In genomic region chr1:74748643-74749271, GRCm38 (mm10) we compare ENCODE assay signal across 8 mouse cellular contexts. TPM values are rescaled to one million over a fixed set of nuclear protein-coding genes. Genes with fewer than 3 reads are reported as not detected.
DNase-seq lines count a peak whose midpoint lies in the region; ATAC-seq lines count a peak whose summit lies in the region.

Gene Prkag3 (minus strand): TSS chr1:74749221.

- intact Hi-C loops in heart, postnatal 25 days (cut with DNase I) = no loop called here

- ATAC-seq in hindbrain, embryonic 15.5 days (ENCODE audit: low FRiP score, low read depth) = no peak
- no peak for ATAC-seq in limb, embryonic 11.5 days (ENCODE audit: insufficient number of reproducible peaks, low FRiP score, low TSS enrichment, low read depth)
- ATAC-seq in midbrain, embryonic 11.5 days (ENCODE audit: low FRiP score) = peak; percentile 54; the same call in 1 of the 2 replicates
- ATAC-seq in stomach, embryonic 15.5 days (ENCODE audit: insufficient read depth, low FRiP score, low read depth) = peak; percentile 38; the same call in 1 of the 2 replicates

- DNase-seq in heart, adult 11 months = peak; percentile 97
- DNase-seq in heart, postnatal 25 days (ENCODE audit: low spot score) = no peak
- DNase-seq in c-Kit-positive CD71-negative TER-119-negative erythroid progenitor cells, embryonic 14.5 days (ENCODE audit: low read depth) = peak; percentile 60
- DNase-seq in gastrocnemius, adult 18-20 months (ENCODE audit: low spot score) = peak; percentile 90
- DNase-seq in limb, embryonic 11.5 days (ENCODE audit: low spot score) = peak; percentile 74
- DNase-seq in midbrain, embryonic 11.5 days (ENCODE audit: low spot score, missing footprints) = peak; percentile 93

- 0 out of 2 replicates have a peak within 1 kb of the TSS, but pooled peaks have one; percentile 14 for H3K4me3 ChIP-seq in hindbrain, embryonic 15.5 days
- H3K4me3 ChIP-seq in limb, embryonic 11.5 days (ENCODE audit: low read depth, low read length) = peak within 1 kb of the TSS; percentile 12; the same call in 1 of the 2 replicates
- H3K4me3 ChIP-seq in midbrain, embryonic 11.5 days (ENCODE audit: low read depth, low read length) = no peak within 1 kb of the TSS; the same call in 1 of the 2 replicates
- peak within 1 kb of the TSS; percentile 13 for H3K4me3 ChIP-seq in stomach, embryonic 15.5 days (replicated peaks)

- H3K27me3 ChIP-seq in hindbrain, embryonic 15.5 days = 0 out of 2 replicates have a peak, but pooled peaks cover 3% of the 10 kb centered on the region
- H3K27me3 ChIP-seq in limb, embryonic 11.5 days (ENCODE audit: control insufficient read depth, insufficient read depth, low read length) = 0 out of 2 replicates have a peak, but pooled peaks cover 12% of the 10 kb centered on the region
- H3K27me3 ChIP-seq in midbrain, embryonic 11.5 days (ENCODE audit: control insufficient read depth, insufficient read depth, low read length) = peaks cover 2% of the 10 kb centered on the region; the same call in 1 of the 2 replicates
- H3K27me3 ChIP-seq in stomach, embryonic 15.5 days (replicated peaks) = peaks cover 16% of the 10 kb centered on the region; the same call in 1 of the 2 replicates

- H3K4me2 ChIP-seq in hindbrain, embryonic 15.5 days = peak within 1 kb of the TSS; percentile 42
- peak within 1 kb of the TSS; percentile 44 for H3K4me2 ChIP-seq in limb, embryonic 11.5 days (ENCODE audit: low read depth, severe bottlenecking)
- peak within 1 kb of the TSS; percentile 42 for H3K4me2 ChIP-seq in midbrain, embryonic 11.5 days
- peak within 1 kb of the TSS; percentile 49 for H3K4me2 ChIP-seq in stomach, embryonic 15.5 days

- H3K4me1 ChIP-seq in hindbrain, embryonic 15.5 days (replicated peaks) = no peaks in the 10 kb centered on the region
- no peaks in the 10 kb centered on the region for H3K4me1 ChIP-seq in limb, embryonic 11.5 days (ENCODE audit: control insufficient read depth, insufficient read depth, low read length)
- H3K4me1 ChIP-seq in midbrain, embryonic 11.5 days (ENCODE audit: control insufficient read depth, insufficient read depth, low read length) = no peaks in the 10 kb centered on the region
- peaks cover 4% of the 10 kb centered on the region; the same call in 1 of the 2 replicates for H3K4me1 ChIP-seq in stomach, embryonic 15.5 days

- H3K9me3 ChIP-seq in hindbrain, embryonic 15.5 days = no peaks in the 10 kb centered on the region
- H3K9me3 ChIP-seq in limb, embryonic 11.5 days (ENCODE audit: control insufficient read depth, low read length) = no peaks in the 10 kb centered on the region
- H3K9me3 ChIP-seq in midbrain, embryonic 11.5 days (ENCODE audit: control insufficient read depth, low read length) = no peaks in the 10 kb centered on the region
- no peaks in the 10 kb centered on the region for H3K9me3 ChIP-seq in stomach, embryonic 15.5 days

- no peak within 1 kb of the TSS for H3K9ac ChIP-seq in hindbrain, embryonic 15.5 days
- no peak within 1 kb of the TSS; the same call in 1 of the 2 replicates for H3K9ac ChIP-seq in limb, embryonic 11.5 days (ENCODE audit: low read length)
- H3K9ac ChIP-seq in midbrain, embryonic 11.5 days (ENCODE audit: low read length) = peak within 1 kb of the TSS; percentile 60; the same call in 1 of the 2 replicates
- no peak within 1 kb of the TSS for H3K9ac ChIP-seq in stomach, embryonic 15.5 days

- H3K36me3 ChIP-seq in hindbrain, embryonic 15.5 days = no peaks in the 10 kb centered on the region
- H3K36me3 ChIP-seq in limb, embryonic 11.5 days (ENCODE audit: control insufficient read depth, insufficient read depth, low read length) = no peaks in the 10 kb centered on the region
- no peaks in the 10 kb centered on the region for H3K36me3 ChIP-seq in midbrain, embryonic 11.5 days (ENCODE audit: control insufficient read depth, insufficient read depth, low read length)
- H3K36me3 ChIP-seq in stomach, embryonic 15.5 days = no peaks in the 10 kb centered on the region

- 9% methylated on average over 30 of the region's 30 CpGs for WGBS in hindbrain, embryonic 15.5 days
- 9% methylated on average over 30 of the region's 30 CpGs for WGBS in limb, embryonic 11.5 days
- 8% methylated on average over 30 of the region's 30 CpGs for WGBS in midbrain, embryonic 11.5 days
- WGBS in stomach, embryonic 15.5 days = 9% methylated on average over 30 of the region's 30 CpGs

- H3K27ac ChIP-seq in hindbrain, embryonic 15.5 days (replicated peaks) = no peak within 1 kb of the TSS
- H3K27ac ChIP-seq in limb, embryonic 11.5 days (replicated peaks; ENCODE audit: low read depth, low read length) = no peak within 1 kb of the TSS
- H3K27ac ChIP-seq in midbrain, embryonic 11.5 days (ENCODE audit: low read depth, low read length) = no peak within 1 kb of the TSS
- H3K27ac ChIP-seq in stomach, embryonic 15.5 days = no peak within 1 kb of the TSS

RNA-seq across cellular contexts. Expression of gene Prkag3, which starts in this region (rescaled TPM):
- 1 to 10 TPM in 1 of 2 experiments, under 1 TPM in 1; 0.96 to 2.7 TPM for total RNA-seq in heart, postnatal 25 days (2021)
- total RNA-seq in gastrocnemius, adult 18-20 months (2021) = 100 to 1,000 TPM in 1 of 2 experiments, 10 to 100 TPM in 1; 75.0 to 102 TPM
- not detected in 2 replicates for polyA plus RNA-seq in hindbrain, embryonic 15.5 days (2015; fragmentation: Nextera tagmentation; extraction: Ambion mirVana)
- polyA plus RNA-seq in limb, embryonic 11.5 days (2014; fragmentation: Nextera tagmentation; extraction: Ambion mirVana) = not detected in 2 replicates
- polyA plus RNA-seq in midbrain, embryonic 11.5 days (2014; fragmentation: Nextera tagmentation; extraction: Ambion mirVana) = not detected in 2 replicates
- polyA plus RNA-seq in stomach, embryonic 15.5 days (2015; fragmentation: Nextera tagmentation; extraction: Ambion mirVana) = 0.28 and 0.36 TPM in 2 replicates

Comparison
In these comparisons a context has a peak if more than half of its experiments do, and no peak if none do; other contexts are left out.
1. RNA of gene Prkag3 (total RNA-seq): 75.0 to 102 TPM in gastrocnemius, adult 18-20 months; 0.96 to 2.7 TPM in heart, postnatal 25 days; every median in the first group is over 10 times any median in the second.
2. Peak in DNase-seq, H3K4me3 ChIP-seq and H3K4me2 ChIP-seq in limb, embryonic 11.5 days; RNA of the gene not detected or under 1 TPM.
3. Peak in DNase-seq, ATAC-seq, H3K9ac ChIP-seq and H3K4me2 ChIP-seq in midbrain, embryonic 11.5 days; RNA of the gene not detected or under 1 TPM.
4. Peak in ATAC-seq, H3K4me3 ChIP-seq and H3K4me2 ChIP-seq in stomach, embryonic 15.5 days; RNA of the gene not detected or under 1 TPM.
5. Peak in every context shown above with its lines, with median percentiles within 50 percentile points of each other: H3K4me2 ChIP-seq.